Mouse (Mus musculus) mouse embryonic stem cell (cell line): ENCODE results near the gene Sost.

Source experiments
- in situ Hi-C, 2 experiments: fragments of 300-500 bp; cut with MboI; formaldehyde crosslinking; loops; 1 replicate in 1 of 2; 3 replicates in 1 of 2; pipeline ENCODE4 v1.14.3; 2019 to 2020; ENCODE audit warnings: low sequenced_read_pairs in 2 of 2, low pct_unique_long_range_greater_than_20kb in 1 of 2, mixed read lengths in 1 of 2; ENCODE audit not compliant: unreplicated experiment in 1 of 2

Sost gene

GRCm38 (mm10) chr11:101921361-101921952 lies 45.4 kb downstream of the Sost start:
- in situ Hi-C loops = loop anchor here (5.0 kb wide), 1 partner anchor 46 kb away; the partner anchor contains the start of gene Sost (in 2 of the 2)

- in situ Hi-C loops = loop anchor here (5.0 kb wide), 1 partner anchor 48 kb away; the partner anchor contains the start of gene Sost (in 2 of the 2)
Observed at GRCm38 (mm10) chr11:101919660-101920059, 47.2 kb downstream of the Sost start.

GRCm38 (mm10) chr11:101918609-101919008 lies 48.2 kb downstream of the Sost start:
- in situ Hi-C loops = no loop called here

GRCm38 (mm10) chr11:101916772-101917171 lies 50.0 kb downstream of the Sost start:
- in situ Hi-C loops = no loop called here

GRCm38 (mm10) chr11:101913591-101913990 lies 53.2 kb downstream of the Sost start:
- in situ Hi-C loops = loop anchor here (5.0 kb wide), 1 partner anchor 91 kb away; no protein-coding TSS in a partner anchor
